Mouse (Mus musculus): ENCODE measurements at regions not wholly inside any gene's neighbourhood (a gene's known extent, or its start where the extent isn't known, plus 50 kb on each side); places are given as distances from the start of the nearest gene placed in this dataset.
A peak's percentile ranks its signal among the peaks of the same experiment; 100 is the strongest.

DNA sequence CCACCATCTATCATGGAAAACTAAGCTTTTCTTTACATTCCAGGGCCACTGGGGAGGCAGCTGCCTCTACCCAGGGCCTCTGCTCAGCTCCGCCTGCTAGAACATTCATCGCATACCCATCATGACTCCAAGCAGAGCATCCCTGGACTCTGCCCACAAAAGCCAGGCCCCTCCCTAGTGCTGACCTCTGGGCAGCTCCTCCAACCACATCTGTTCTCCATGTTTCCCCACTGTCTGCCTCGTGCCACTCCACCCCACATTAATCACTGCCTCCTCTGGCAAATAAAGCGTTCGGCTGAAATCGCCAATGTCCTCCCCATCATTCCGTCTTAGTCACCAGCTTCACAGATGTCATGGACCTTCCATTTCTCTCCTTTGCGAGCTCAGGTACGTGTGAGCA is 96.2 kb upstream of the Cops8 start:
- H3K27ac ChIP-seq, result no peak overlapping the region
- H3K4me3 ChIP-seq, result no peak overlapping the region
- DNase-seq (ENCODE audit: extremely low spot score in 1 of 2, low spot score in 2 of 2), result no peak
- intact Hi-C loops (cut with DNase I), result no loop called here
- TF ChIP-seq CTCF (IDR thresholded peaks at IDR 0.05), result no peak

DNA sequence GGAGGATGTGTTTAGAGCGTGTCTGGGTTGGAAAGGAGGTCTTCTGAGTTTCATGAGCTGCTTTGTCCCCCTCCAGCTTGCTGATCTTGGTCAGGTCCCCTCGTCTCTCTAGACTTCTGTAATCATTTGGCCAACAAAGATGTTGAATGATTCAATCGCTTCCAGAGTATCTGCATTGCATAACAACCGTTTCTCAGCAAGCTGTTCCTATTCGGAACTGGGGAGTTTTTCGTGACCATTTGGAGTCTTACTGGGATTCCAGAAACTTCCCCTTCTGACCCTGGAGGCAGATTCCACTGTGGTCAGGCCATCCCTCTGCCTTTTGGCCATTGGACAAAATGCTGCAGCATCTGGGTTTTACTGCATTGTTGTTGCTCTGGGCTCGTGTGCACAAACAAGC is 93.4 kb upstream of the Cops8 start:
- DNase-seq (ENCODE audit: extremely low spot score in 1 of 2, low spot score in 2 of 2), result no peak
- H3K4me3 ChIP-seq, result no peak overlapping the region
- peak overlapping the region; percentile 28; the same call in 1 of the 2 replicates for H3K27ac ChIP-seq
- intact Hi-C loops (cut with DNase I), result no loop called here
- no peak for TF ChIP-seq CTCF (IDR thresholded peaks at IDR 0.05)

DNA sequence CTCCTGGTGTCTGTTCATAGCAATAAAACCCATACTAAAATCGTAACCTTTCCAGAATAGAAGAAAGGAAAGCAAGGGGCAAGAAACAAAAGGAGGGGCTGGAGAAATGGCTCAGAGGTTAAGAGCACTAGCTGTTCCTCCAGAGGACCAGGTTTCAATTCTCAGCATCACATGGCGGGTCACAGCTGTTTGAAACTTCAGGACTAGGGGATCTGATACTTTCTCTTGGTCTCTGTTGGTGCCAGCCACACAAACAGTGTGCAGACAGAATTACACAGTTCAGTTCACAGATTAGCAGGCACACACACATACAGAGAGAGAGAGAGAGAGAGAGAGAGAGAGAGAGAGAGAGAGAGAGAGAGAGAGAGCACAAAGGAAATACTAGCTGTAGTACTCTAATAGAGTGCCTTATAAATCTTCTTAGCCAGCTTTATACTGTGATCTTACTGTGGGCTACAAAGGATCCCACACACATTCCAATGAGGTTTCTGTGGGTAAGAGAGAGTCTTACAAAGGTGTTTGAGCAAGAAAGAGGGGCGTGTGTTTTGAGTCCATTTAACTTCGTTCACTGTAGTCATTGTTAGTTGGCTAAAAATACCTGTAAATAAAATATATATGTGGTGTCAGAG is 89.2 kb upstream of the Cops8 start:
- Histone ChIP-seq H3K4me3 (no peak overlapping the region), H3K27ac (no peak overlapping the region)
- intact Hi-C loops (cut with DNase I), result no loop called here
- no peak for DNase-seq (ENCODE audit: extremely low spot score in 1 of 2, low spot score in 2 of 2)
- TF ChIP-seq CTCF (IDR thresholded peaks at IDR 0.05), result no peak

DNA sequence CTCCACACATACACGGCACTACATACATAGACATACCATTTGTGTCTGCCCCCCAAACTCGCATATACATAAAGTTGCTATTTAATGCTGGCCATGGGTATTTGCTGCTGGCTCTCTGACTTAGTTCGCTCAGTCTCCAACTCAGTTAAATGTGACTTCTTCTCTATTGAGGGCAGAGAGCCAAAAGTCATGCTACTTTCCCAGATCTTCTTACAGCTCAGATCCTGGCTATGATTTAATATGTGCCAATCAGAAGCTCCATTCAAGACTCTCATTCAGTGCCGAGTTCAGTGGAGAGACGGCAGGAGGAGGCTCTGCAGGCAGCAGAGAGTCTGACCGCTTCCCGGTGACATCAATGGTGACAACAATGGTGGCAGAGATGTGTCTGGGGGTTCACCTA is 88.6 kb upstream of the Cops8 start:
- intact Hi-C loops (cut with DNase I), result no loop called here
- no peak for DNase-seq (ENCODE audit: extremely low spot score in 1 of 2, low spot score in 2 of 2)
- Histone ChIP-seq H3K4me3 (no peak overlapping the region), H3K27ac (no peak overlapping the region)
- no peak for TF ChIP-seq CTCF (IDR thresholded peaks at IDR 0.05)

DNA sequence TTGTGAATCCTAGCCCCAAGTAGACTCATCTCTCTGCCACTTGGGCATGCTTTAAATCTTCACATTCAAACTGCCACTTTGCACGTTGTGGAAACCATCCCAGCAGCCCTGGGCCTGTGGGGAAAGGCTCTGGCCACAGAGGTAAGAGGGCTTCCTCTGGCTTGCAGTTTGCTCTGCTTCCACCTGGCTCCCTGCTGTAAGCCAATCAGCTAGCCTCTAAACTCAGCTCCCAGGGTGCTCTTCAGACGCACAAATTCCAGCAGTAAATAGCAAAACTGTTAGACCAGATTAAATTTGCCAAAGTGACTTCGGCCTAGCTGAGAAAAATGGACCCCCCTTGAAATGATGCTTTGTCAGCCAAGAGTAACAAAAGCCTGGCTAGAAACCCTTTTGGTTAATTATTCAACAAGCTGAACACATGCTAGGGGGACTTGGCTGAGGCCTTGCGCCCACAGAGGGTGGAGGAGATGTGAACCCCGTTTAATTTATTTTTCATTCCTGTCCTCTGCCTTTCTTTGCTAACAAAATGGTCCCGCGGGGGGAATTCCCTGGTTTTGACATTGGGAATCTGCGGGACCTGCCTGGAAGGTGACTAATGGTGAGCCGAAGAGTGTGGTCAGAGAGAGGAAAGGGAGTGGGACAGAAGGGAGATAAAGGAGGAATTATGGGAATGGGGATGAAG is 84.1 kb upstream of the Cops8 start:
- Histone ChIP-seq H3K27ac (no peak overlapping the region), H3K4me3 (no peak overlapping the region)
- no peak for TF ChIP-seq CTCF (IDR thresholded peaks at IDR 0.05)
- no peak for DNase-seq (ENCODE audit: extremely low spot score in 1 of 2, low spot score in 2 of 2)
- intact Hi-C loops (cut with DNase I), result no loop called here

DNA sequence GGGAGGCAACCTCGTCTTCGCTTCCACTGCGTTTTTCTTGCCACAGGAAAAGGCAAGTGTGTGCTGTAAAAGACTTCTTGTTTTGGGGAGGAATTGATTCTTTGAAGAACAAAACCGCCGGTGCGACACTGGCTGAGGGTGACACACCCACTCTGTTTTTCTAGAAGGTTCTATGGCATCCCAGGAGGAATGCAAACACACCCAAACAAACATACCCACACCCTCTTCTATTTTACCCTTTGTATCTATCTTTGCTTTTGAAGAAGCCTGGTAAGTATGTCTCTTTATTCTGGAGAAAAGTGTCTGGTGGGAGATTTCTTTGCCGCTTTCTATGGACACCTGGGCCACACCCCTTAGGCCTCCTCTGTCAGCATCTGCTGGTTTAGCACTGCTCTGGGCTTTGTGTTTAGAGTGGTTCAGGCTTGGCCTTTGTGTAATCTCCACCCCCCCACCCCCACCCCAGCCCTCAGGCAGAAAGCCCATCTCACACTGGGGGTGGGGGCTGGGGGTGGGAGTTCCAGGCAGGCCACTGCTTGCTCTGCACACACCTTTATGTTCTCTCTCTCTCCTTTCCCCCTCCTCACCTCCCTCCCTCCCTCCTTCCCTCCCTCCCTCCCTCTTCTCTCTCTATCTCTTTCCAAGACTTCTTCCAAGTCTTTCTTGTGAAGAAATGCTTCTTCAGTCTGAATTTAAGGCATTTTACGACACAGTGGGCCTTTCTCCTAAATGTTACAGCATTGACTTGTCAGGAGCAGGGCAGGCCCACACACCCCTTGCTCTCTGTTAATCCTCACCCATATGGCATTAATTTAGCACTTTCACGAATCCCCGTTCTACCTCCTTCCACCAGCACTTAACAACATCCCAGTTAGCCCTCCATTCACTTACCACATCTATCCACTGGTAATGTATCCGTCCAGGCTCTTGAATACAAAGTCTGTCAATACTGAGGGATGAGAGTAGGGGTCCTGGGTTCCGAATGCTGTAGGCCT is 83.2 kb upstream of the Cops8 start:
- DNase-seq (ENCODE audit: extremely low spot score in 1 of 2, low spot score in 2 of 2), result no peak
- H3K4me3 ChIP-seq, result no peak overlapping the region
- intact Hi-C loops (cut with DNase I), result no loop called here
- no peak overlapping the region for H3K27ac ChIP-seq
- TF ChIP-seq CTCF (IDR thresholded peaks at IDR 0.05), result no peak

DNA sequence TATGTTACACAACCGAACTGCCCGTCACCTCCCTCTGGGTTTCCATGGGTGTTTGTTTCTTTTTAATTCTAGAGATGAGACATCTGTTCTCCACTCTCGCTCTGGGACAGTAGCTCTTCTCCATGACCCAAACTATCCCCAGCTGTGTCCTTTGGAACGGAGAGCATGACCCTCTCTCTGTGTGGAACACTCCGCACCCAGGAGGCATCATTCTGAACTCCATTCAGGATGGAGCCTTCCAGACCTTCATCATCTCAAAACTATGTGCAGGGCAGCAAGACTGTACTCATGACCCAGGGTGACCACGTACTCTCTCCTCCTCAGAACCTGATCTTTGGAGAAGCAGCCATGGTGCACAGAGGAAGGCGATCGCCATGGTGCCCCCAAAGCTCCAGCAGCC is 80.5 kb upstream of the Cops8 start:
- Histone ChIP-seq H3K27ac (no peak overlapping the region), H3K4me3 (no peak overlapping the region)
- DNase-seq (ENCODE audit: extremely low spot score in 1 of 2, low spot score in 2 of 2), result no peak
- intact Hi-C loops (cut with DNase I), result no loop called here
- TF ChIP-seq CTCF (IDR thresholded peaks at IDR 0.05), result no peak

DNA sequence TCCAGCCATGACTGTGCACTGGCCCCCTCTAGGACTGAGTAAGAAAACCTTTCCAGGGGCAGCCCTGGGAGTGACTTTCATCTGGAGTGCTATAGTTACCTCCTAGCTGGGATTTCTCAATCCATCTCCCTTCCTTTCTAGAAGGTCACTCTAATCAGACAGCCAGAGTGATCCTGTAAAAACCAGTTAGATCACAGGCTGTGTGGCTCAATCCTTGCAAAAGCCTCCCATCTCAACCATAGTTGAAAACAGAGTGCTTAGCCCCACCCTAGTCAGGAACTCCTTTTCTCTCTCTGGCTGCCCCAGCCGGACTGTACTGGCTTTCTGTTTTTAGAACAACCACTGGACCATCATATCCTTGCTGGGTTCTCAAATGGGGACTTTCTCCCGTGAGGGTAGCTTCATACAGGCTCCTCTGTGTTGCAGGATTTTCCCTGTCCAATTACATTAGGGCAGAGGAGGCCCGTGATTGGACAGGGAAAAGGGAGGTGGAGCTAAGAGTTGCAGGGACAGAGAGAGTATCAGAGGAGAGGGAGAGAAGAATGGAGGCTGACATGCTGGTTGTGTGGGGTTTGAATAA is 78.0 kb upstream of the Cops8 start:
- intact Hi-C loops (cut with DNase I), result no loop called here
- no peak for DNase-seq (ENCODE audit: extremely low spot score in 1 of 2, low spot score in 2 of 2)
- Histone ChIP-seq H3K27ac (no peak overlapping the region), H3K4me3 (no peak overlapping the region)
- TF ChIP-seq CTCF (IDR thresholded peaks at IDR 0.05), result no peak

DNA sequence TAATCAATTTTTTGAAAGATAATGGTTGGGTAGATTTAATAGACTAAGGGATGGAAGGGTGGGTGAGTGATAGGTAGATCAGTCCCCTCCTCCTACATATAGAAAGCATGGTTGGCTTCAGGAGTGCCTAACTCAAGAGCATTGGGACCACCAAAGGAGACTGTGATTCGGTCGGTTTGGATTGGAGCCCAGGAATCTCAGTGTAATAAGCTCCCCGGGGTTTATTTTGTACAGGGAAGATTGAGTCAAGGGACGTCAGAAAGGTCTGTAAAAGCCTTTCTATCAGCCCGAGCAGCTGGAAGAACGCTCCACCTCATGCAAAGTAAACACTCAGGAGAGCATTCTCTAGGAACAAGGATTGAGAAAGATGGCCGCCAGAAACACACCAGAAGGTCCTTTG is 76.5 kb upstream of the Cops8 start:
- Histone ChIP-seq H3K4me3 (no peak overlapping the region), H3K27ac (no peak overlapping the region)
- no peak for TF ChIP-seq CTCF (IDR thresholded peaks at IDR 0.05)
- DNase-seq (ENCODE audit: extremely low spot score in 1 of 2, low spot score in 2 of 2), result no peak
- intact Hi-C loops (cut with DNase I), result no loop called here

DNA sequence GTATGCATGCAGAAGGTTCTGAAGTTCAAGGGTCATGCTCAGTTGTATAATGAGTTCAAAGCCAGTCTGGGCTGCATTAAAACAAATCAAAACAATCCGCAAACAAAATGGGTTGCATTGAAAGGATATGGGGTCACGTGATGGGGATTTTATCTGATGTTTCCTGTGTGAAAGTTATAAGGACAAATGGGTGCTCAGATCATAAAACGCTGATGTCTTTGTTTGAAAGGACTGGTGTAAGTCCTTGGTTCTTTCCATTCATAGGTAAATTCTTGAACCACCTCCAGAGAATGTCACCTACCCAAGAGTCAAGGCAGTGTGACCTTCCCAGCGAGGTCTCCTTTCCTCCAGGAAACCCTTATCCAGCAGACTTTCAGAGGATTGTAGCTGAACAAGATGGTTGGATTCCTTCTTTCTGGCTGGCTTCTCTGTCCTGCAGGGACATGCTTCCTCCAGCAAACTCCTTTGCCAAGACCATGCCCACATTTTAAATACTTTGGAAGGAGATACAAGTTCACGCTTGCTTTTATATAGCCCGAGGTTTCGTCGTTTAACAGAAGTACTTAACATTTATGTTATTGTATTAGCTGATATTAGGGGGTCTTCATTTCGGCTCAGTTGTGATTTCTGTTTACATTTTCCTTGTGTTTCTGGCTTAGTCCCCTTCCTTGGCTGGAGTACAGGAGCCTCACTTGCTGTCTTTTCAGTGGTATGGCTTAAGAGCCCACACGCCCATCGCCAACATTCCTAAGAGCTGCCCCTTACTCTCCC is 74.6 kb upstream of the Cops8 start:
- no peak overlapping the region for H3K4me3 ChIP-seq
- no peak for TF ChIP-seq CTCF (IDR thresholded peaks at IDR 0.05)
- DNase-seq (ENCODE audit: extremely low spot score in 1 of 2, low spot score in 2 of 2), result no peak
- no peak overlapping the region for H3K27ac ChIP-seq
- intact Hi-C loops (cut with DNase I), result no loop called here

DNA sequence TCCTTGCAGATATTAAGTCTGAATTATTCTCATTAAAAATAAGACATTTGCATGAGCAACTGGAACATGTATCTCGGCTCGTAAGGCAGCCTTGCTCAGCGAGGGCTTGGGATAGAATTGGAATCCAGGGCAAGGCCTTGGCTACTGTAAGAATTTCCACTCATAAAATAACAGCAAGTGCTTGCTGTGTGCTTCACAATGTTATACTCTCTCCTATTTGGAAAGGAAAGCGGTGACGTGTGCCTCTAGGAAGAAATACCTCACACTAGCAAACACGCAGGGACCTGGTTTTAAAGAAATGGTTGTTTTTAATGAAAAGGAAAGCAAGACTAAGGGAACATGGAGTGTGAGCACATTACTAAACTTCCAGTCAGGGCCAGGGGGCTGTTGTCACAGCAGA is 69.3 kb upstream of the Cops8 start:
- no peak for TF ChIP-seq CTCF (IDR thresholded peaks at IDR 0.05)
- intact Hi-C loops (cut with DNase I), result no loop called here
- Histone ChIP-seq H3K27ac (no peak overlapping the region), H3K4me3 (no peak overlapping the region)
- no peak for DNase-seq (ENCODE audit: extremely low spot score in 1 of 2, low spot score in 2 of 2)
